ENCODE assay signal across 29 mouse cellular contexts in the genomic region with DNA sequence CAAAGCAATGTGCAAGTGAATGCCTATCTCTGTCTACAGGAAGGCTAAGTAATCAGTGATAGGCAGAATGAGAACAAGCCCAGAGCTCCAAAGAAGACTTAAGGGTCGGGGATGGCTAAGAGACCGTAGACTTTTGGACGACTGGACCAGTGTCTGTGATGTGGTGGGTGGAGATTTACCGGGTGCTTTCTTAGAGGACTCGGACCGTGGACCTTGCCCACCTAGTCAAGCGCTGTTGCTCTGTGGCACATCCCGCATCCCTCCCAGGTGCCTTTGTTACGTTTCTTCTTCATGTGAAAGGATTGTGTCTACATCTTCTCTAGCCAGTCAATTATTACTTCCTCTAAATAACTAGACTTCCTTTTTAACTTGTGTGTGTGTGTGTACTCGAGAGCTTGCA.
"Had no signal": no experiment of that assay in that cellular context is flagged by ENCODE, and none has a peak within 500 bp of the region (broad histone marks: within the 10 kb centered on the region; RNA-seq: fewer than 3 reads in every experiment).

No protein-coding gene starts in this region.

- H3K4me1 ChIP-seq: intestine, embryonic 15.5 days had no signal

- H3K36me3 ChIP-seq: heart, embryonic 13.5 days; heart, embryonic 15.5 days; hindbrain, embryonic 10.5 days; hindbrain, embryonic 12.5 days; intestine, embryonic 15.5 days; kidney, embryonic 15.5 days; limb, embryonic 10.5 days; limb, embryonic 12.5 days; liver, embryonic 13.5 days; liver, embryonic 15.5 days had no signal

- ATAC-seq: hindbrain, embryonic 16.5 days; inflammation-experienced regulatory T-cells, adult 6 months; intestine, embryonic 15.5 days; intestine, postnatal 0 days; liver, postnatal 0 days had no signal

- DNase-seq: gastrocnemius, adult 2 months; gastrocnemius, postnatal 10 days; gastrocnemius, postnatal 25 days; heart, adult 2 months; heart, postnatal 14 days; heart, postnatal 4 days; kidney, adult 18-20 months; kidney, postnatal 14 days; liver; liver, embryonic 13.5 days; liver, postnatal 0 days had no signal

- H3K27ac ChIP-seq: gastrocnemius, adult 2 months; heart, adult 2 months; heart, embryonic 13.5 days; heart, embryonic 15.5 days; hindbrain, embryonic 10.5 days; hindbrain, embryonic 12.5 days; hindbrain, embryonic 14.5 days; intestine, embryonic 15.5 days; kidney, embryonic 15.5 days; kidney, postnatal 0 days; layer of hippocampus, adult 2 months; left cerebral cortex, adult 2 months; limb, embryonic 10.5 days; limb, embryonic 12.5 days; liver, embryonic 13.5 days; liver, embryonic 15.5 days had no signal

- H3K9ac ChIP-seq: heart, embryonic 13.5 days; heart, embryonic 15.5 days; hindbrain, embryonic 12.5 days; hindbrain, embryonic 14.5 days; intestine, embryonic 15.5 days; kidney, embryonic 15.5 days; limb, embryonic 12.5 days; liver, embryonic 13.5 days; liver, embryonic 15.5 days; liver, postnatal 0 days had no signal

- H3K4me2 ChIP-seq: heart, embryonic 11.5 days; heart, embryonic 13.5 days; heart, embryonic 15.5 days; hindbrain, embryonic 12.5 days; hindbrain, embryonic 14.5 days; intestine, embryonic 15.5 days; kidney, embryonic 15.5 days; limb, embryonic 12.5 days; liver, embryonic 11.5 days; liver, embryonic 13.5 days; liver, embryonic 15.5 days had no signal

- H3K9me3 ChIP-seq: heart, embryonic 13.5 days; heart, embryonic 15.5 days; hindbrain, embryonic 10.5 days; hindbrain, embryonic 12.5 days; intestine, embryonic 15.5 days; kidney, embryonic 15.5 days; limb, embryonic 10.5 days; limb, embryonic 12.5 days; liver, embryonic 13.5 days; liver, embryonic 15.5 days had no signal

- H3K4me3 ChIP-seq: gastrocnemius, adult 2 months; heart, adult 2 months; heart, embryonic 13.5 days; heart, embryonic 15.5 days; hindbrain, embryonic 10.5 days; hindbrain, embryonic 12.5 days; intestine, embryonic 15.5 days; kidney, embryonic 15.5 days; layer of hippocampus, adult 2 months; left cerebral cortex, adult 2 months; limb, embryonic 10.5 days; limb, embryonic 12.5 days; liver, embryonic 13.5 days; liver, embryonic 15.5 days had no signal

- H3K27me3 ChIP-seq: heart, embryonic 13.5 days; heart, embryonic 15.5 days; hindbrain, embryonic 12.5 days; intestine, embryonic 15.5 days; kidney, embryonic 15.5 days; limb, embryonic 12.5 days; liver, embryonic 13.5 days; liver, embryonic 15.5 days had no signal
